Mouse (Mus musculus) heart, postnatal 0 days (tissue): Measurements from ENCODE around the gene Uhrf1. TPM values are rescaled to one million over a fixed set of nuclear protein-coding genes. Genes with fewer than 3 reads are reported as not detected.

Experiments
- ATAC-seq: fragments of 200-750 bp; cut with Nextera tagmentation; 2 replicates; pipeline ENCODE4 v1.8.0; 2017; ENCODE audit warnings: low read depth, moderate number of reproducible peaks, moderate library complexity; ENCODE audit not compliant: insufficient read depth
- DNase-seq: peaks from one replicate; pipeline ENCODE4 v3.0.0-alpha.2; 2016; ENCODE audit warnings: low spot score
- H3K27ac ChIP-seq: fragments of 300-500 bp; sonication (generic); 2 replicates; pipeline ENCODE4 v1.5.1; 2014; ENCODE audit warnings: low read depth, mild to moderate bottlenecking
- H3K27me3 ChIP-seq: fragments of 300-500 bp; sonication (generic); 2 replicates; pipeline ENCODE4 v1.6.1; 2014; ENCODE audit warnings: low read length, mixed read lengths; ENCODE audit not compliant: control insufficient read depth, insufficient read depth
- H3K36me3 ChIP-seq: fragments of 300-500 bp; sonication (generic); replicated peaks from 2 replicates; pipeline ENCODE4 v1.6.1; 2014; ENCODE audit warnings: low read length, mixed read lengths; ENCODE audit not compliant: control insufficient read depth, insufficient read depth
- H3K4me1 ChIP-seq: fragments of 300-500 bp; sonication (generic); 2 replicates; pipeline ENCODE4 v1.6.1; 2014; ENCODE audit warnings: antibody characterized with exemption; ENCODE audit not compliant: control insufficient read depth, insufficient read depth
- H3K4me2 ChIP-seq: fragments of 300-500 bp; sonication (generic); 2 replicates; pipeline ENCODE4 v1.6.1; 2014; ENCODE audit warnings: low read depth, mild to moderate bottlenecking, low read length, moderate library complexity
- H3K4me3 ChIP-seq: fragments of 300-500 bp; sonication (generic); 2 replicates; pipeline ENCODE4 v1.5.1; 2014; ENCODE audit warnings: low read depth, low read length
- H3K9ac ChIP-seq: fragments of 300-500 bp; sonication (generic); replicated peaks from 2 replicates; pipeline ENCODE4 v1.6.1; 2014; ENCODE audit warnings: low read depth, low read length, mixed read lengths
- H3K9me3 ChIP-seq: fragments of 300-500 bp; sonication (generic); replicated peaks from 2 replicates; pipeline ENCODE4 v1.6.1; 2016; ENCODE audit warnings: low read length; ENCODE audit not compliant: control insufficient read depth
- CTCF ChIP-seq: IDR thresholded peaks from 2 replicates; pipeline ENCODE4 v1.5.1; 2016; ENCODE audit warnings: antibody characterized with exemption, control low read depth, low read depth
- EP300 ChIP-seq: IDR thresholded peaks from 2 replicates; pipeline ENCODE4 v1.6.1; 2016; ENCODE audit warnings: antibody characterized with exemption, low read depth
- WGBS: fragments of 180-500 bp; shearing (Covaris S2); extraction: QIAGEN DNeasy Blood & Tissue Kit; methylation state at CpG from one replicate; pipeline ENCODE4 v1.1.7; 2014; 5-methylcytosine and 5-hydroxymethylcytosine counted together
- polyA plus RNA-seq: library from polyadenylated mRNA; unstranded; fragments of >200 nt; fragmentation: Nextera tagmentation; extraction: Ambion mirVana; gene quantifications from 2 replicates; pipeline ENCODE4 v1.2.1, GENCODE M21; 2015
- total RNA-seq: library from RNA; depleted of rRNA; stranded (reverse); fragments of >200 nt; gene quantifications from 2 replicates; pipeline ENCODE4 v1.2.3, GENCODE M21; 2014; ENCODE audit warnings: low replicate concordance

Uhrf1 gene
- total and polyA plus RNA-seq, 2 experiments from 2014 or later = 13.2 to 26.8 TPM

DNA sequence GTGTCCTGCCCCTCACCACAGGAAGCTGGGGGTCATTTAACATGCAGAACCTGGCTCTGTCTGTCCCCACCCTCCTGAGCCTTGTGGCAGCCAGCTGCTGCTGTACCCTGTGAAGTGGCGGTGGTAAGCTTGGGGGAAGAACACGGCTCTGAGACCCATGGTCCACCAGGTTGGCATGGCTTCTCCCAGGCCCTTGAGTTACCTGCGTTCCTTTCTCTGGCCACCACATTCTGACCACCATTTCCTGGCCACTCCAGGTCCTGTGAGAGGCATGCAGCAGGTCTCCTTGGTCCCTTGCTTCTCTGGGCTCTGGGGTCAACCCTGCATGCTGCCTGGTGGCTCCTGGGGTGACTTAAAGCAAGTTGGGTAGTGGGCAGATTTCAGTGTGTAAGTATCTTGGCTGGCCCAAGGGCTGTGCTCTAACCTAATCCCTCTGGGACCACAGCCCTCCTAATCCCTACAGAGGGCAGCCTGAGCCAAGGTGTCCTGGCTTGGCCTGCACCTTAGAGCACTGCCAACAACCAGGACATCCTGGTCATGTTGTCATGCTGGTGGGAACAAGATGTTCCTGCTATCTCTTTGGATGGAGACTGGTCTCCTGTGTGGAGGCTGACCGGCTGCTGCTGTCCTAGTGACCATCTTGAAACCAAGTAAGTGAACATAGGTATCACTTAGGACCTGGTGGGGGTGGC, 10.4 kb upstream of the Uhrf1 start, which contains the start of gene Plin3:
Gene Plin3, minus strand, starts transcription at position 343 of the 692 bp plus-strand sequence.
- Histone ChIP-seq H3K4me1 (peaks cover 24% of the 10 kb centered on the region), H3K4me2 (no peak within 1 kb of the TSS; the same call in 1 of the 2 replicates), H3K36me3 (no peaks in the 10 kb centered on the region), H3K9ac (peak within 1 kb of the TSS; percentile 35; the same call in 1 of the 2 replicates), H3K27ac (peak within 1 kb of the TSS; percentile 93), H3K27me3 (no peaks in the 10 kb centered on the region), H3K9me3 (no peaks in the 10 kb centered on the region), H3K4me3 (no peak within 1 kb of the TSS)
- TF ChIP-seq CTCF (no peak), EP300 (no peak)
- DNase-seq (no peak), ATAC-seq (no peak)
- WGBS = 88% methylated on average over 4 of the region's 4 CpGs

DNA sequence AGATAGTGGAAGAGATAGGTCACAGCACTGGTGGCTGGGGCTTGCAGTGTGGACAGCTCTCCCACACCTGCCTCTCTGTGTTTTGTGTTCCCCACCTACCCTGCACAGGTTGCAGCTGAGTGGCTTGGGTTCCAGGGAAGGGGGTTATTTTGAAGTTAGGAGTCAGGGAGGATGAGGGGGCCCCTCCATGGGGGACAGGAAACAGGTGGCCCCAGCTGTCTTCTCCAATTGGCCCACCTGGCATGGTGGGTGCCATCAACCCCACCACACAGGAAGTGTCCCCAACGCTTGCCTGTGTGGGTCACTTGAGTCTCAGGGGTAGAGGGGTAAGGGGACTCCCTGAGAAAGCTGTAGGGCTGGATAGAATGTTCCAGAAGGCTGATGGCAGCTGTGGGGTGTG, 9.8 kb upstream of the Uhrf1 start:
- DNase-seq = no peak
- Histone ChIP-seq H3K4me2 (no peak overlapping the region), H3K27ac (peak overlapping the region; percentile 21; the same call in 1 of the 2 replicates), H3K9me3 (no peaks in the 10 kb centered on the region), H3K27me3 (no peaks in the 10 kb centered on the region), H3K4me1 (peaks cover 18% of the 10 kb centered on the region), H3K36me3 (no peaks in the 10 kb centered on the region), H3K9ac (no peak overlapping the region), H3K4me3 (no peak overlapping the region)
- no peak for ATAC-seq
- TF ChIP-seq EP300 (no peak), CTCF (no peak)
- 71% methylated on average over 1 of the region's 1 CpGs for WGBS

- H3K4me1 ChIP-seq = peaks cover 11% of the 10 kb centered on the region; the same call in 1 of the 2 replicates
- TF ChIP-seq EP300 (no peak), CTCF (no peak)
- H3K9ac ChIP-seq = no peak overlapping the region
- H3K9me3 ChIP-seq = no peaks in the 10 kb centered on the region
- H3K36me3 ChIP-seq = no peaks in the 10 kb centered on the region
- ATAC-seq = no peak
- no peak overlapping the region for H3K27ac ChIP-seq
- H3K4me3 ChIP-seq = no peak overlapping the region
- no peaks in the 10 kb centered on the region for H3K27me3 ChIP-seq
- no peak for DNase-seq
- no peak overlapping the region for H3K4me2 ChIP-seq
- WGBS = 86% methylated on average over 19 of the region's 19 CpGs
Measured at GRCm38 (mm10) chr17:56294241-56294640, 8.9 kb upstream of the Uhrf1 start.

DNA sequence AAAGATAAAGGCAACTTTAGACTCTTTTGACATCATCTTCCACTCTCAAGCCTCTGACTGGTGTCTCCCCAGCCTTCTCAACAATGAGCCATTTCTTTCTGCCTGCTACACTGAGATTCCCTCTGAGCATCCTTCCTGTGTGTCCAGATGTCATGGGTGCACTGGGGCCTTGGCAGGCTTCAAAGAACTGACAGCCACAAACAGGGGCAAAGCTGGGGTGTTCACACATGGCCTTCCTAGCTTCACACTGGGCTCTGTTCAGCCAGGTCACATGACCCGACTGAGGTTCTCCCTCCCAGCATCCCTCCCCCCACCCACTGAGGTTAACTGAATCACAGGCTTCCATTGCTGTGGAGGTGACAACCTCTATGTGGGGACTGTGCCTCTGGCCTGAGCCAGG, 6.9 kb upstream of the Uhrf1 start:
- H3K4me1 ChIP-seq = peaks cover 6% of the 10 kb centered on the region; the same call in 1 of the 2 replicates
- no peaks in the 10 kb centered on the region for H3K27me3 ChIP-seq
- TF ChIP-seq CTCF = no peak
- TF ChIP-seq EP300 = no peak
- no peak overlapping the region for H3K4me3 ChIP-seq
- no peak overlapping the region for H3K27ac ChIP-seq
- ATAC-seq = no peak
- no peak overlapping the region for H3K9ac ChIP-seq
- no peak overlapping the region for H3K4me2 ChIP-seq
- no peak for DNase-seq
- H3K36me3 ChIP-seq = no peaks in the 10 kb centered on the region
- H3K9me3 ChIP-seq = no peaks in the 10 kb centered on the region
- 53% methylated on average over 1 of the region's 1 CpGs for WGBS

- Histone ChIP-seq H3K4me1 (0 out of 2 replicates have a peak, but pooled peaks cover 10% of the 10 kb centered on the region), H3K4me3 (no peak overlapping the region), H3K9me3 (no peaks in the 10 kb centered on the region), H3K27me3 (no peaks in the 10 kb centered on the region), H3K36me3 (no peaks in the 10 kb centered on the region), H3K4me2 (no peak overlapping the region), H3K27ac (no peak overlapping the region), H3K9ac (no peak overlapping the region)
- ATAC-seq (no peak), DNase-seq (no peak)
- WGBS = 83% methylated on average over 1 of the region's 1 CpGs
- TF ChIP-seq CTCF (no peak), EP300 (no peak)
Measured at GRCm38 (mm10) chr17:56298238-56298637, 4.9 kb upstream of the Uhrf1 start.
